Mouse (Mus musculus) embryo, embryonic 11.5 days (tissue): ENCODE measurements around the gene Adamts18.

ENCODE experiments used
- DNase-seq: peaks from one replicate; pipeline ENCODE4 v3.0.0-alpha.2; 2012; ENCODE audit warnings: low read depth, low spot score

Gene Adamts18

GRCm38 (mm10) chr8:113848653-113849135 is at the start of gene Adamts18:
Gene Adamts18, minus strand, starts transcription at chr8:113848738.
- peak; percentile 26 for DNase-seq

GRCm38 (mm10) chr8:113896446-113896845 is 47.9 kb upstream of the Adamts18 start:
- no peak for DNase-seq

- no peak for DNase-seq
Measured at GRCm38 (mm10) chr8:113891376-113891775, 42.8 kb upstream of the Adamts18 start.

- no peak for DNase-seq
Measured at GRCm38 (mm10) chr8:113886509-113886908, 38.0 kb upstream of the Adamts18 start.

GRCm38 (mm10) chr8:113885101-113885500 is 36.6 kb upstream of the Adamts18 start:
- no peak for DNase-seq

GRCm38 (mm10) chr8:113883994-113884393 is 35.5 kb upstream of the Adamts18 start:
- DNase-seq = no peak

GRCm38 (mm10) chr8:113882558-113882957 is 34.0 kb upstream of the Adamts18 start:
- no peak for DNase-seq

- DNase-seq = no peak
Measured at GRCm38 (mm10) chr8:113878411-113879006, 30.0 kb upstream of the Adamts18 start.

- no peak for DNase-seq
Measured at GRCm38 (mm10) chr8:113873446-113874120, 25.0 kb upstream of the Adamts18 start.

GRCm38 (mm10) chr8:113872436-113872835 is 23.9 kb upstream of the Adamts18 start:
- DNase-seq = no peak

- no peak for DNase-seq
Measured at GRCm38 (mm10) chr8:113866530-113866929, 18.0 kb upstream of the Adamts18 start.

- DNase-seq = no peak
Measured at GRCm38 (mm10) chr8:113865326-113866093, 17.0 kb upstream of the Adamts18 start.

GRCm38 (mm10) chr8:113859890-113860683 is 11.5 kb upstream of the Adamts18 start:
- DNase-seq = no peak

GRCm38 (mm10) chr8:113858801-113859200 is 10.3 kb upstream of the Adamts18 start:
- no peak for DNase-seq

- no peak for DNase-seq
Measured at GRCm38 (mm10) chr8:113854622-113855293, 6.2 kb upstream of the Adamts18 start.

GRCm38 (mm10) chr8:113853714-113854113 is 5.2 kb upstream of the Adamts18 start:
- no peak for DNase-seq

- no peak for DNase-seq
Measured at GRCm38 (mm10) chr8:113851655-113852054, 3.1 kb upstream of the Adamts18 start.

- no peak for DNase-seq
Measured at GRCm38 (mm10) chr8:113848081-113848652, 371 bp downstream of the Adamts18 start.

- no peak for DNase-seq
Measured at GRCm38 (mm10) chr8:113847606-113848080, 895 bp downstream of the Adamts18 start.

- DNase-seq = no peak
Measured at GRCm38 (mm10) chr8:113846669-113847068, 1.9 kb downstream of the Adamts18 start.
